Mouse (Mus musculus) forebrain, embryonic 13.5 days (tissue): ENCODE data around the gene Eml1. TPM values are rescaled to one million over a fixed set of nuclear protein-coding genes. Genes with fewer than 3 reads are reported as not detected.

Experiments used
- ATAC-seq: fragments of 200-750 bp; cut with Nextera tagmentation; 2 replicates; pipeline ENCODE4 v1.8.0; 2017
- H3K27ac ChIP-seq: fragments of 300-500 bp; sonication (generic); 2 replicates; pipeline ENCODE4 v1.5.1; 2015; ENCODE audit warnings: inconsistent platforms, mild to moderate bottlenecking, moderate library complexity
- H3K27me3 ChIP-seq: fragments of 300-500 bp; sonication (generic); 2 replicates; pipeline ENCODE4 v1.6.1; 2015; ENCODE audit warnings: mild to moderate bottlenecking, inconsistent platforms
- H3K36me3 ChIP-seq: fragments of 300-500 bp; sonication (generic); 2 replicates; pipeline ENCODE4 v1.6.1; 2015; ENCODE audit warnings: mild to moderate bottlenecking, inconsistent platforms; ENCODE audit not compliant: poor library complexity, severe bottlenecking
- H3K4me1 ChIP-seq: fragments of 300-500 bp; sonication (generic); 2 replicates; pipeline ENCODE4 v1.6.1; 2015; ENCODE audit warnings: inconsistent platforms
- H3K4me2 ChIP-seq: fragments of 300-500 bp; sonication (generic); 2 replicates; pipeline ENCODE4 v1.6.1; 2015; ENCODE audit warnings: inconsistent platforms, mild to moderate bottlenecking, moderate library complexity
- H3K4me3 ChIP-seq: fragments of 300-500 bp; sonication (generic); 2 replicates; pipeline ENCODE4 v1.5.1; 2015; ENCODE audit warnings: mild to moderate bottlenecking, inconsistent platforms
- H3K9ac ChIP-seq: fragments of 300-500 bp; sonication (generic); 2 replicates; pipeline ENCODE4 v1.6.1; 2015; ENCODE audit warnings: mild to moderate bottlenecking, inconsistent platforms
- H3K9me3 ChIP-seq: fragments of 300-500 bp; sonication (generic); replicated peaks from 2 replicates; pipeline ENCODE4 v1.6.1; 2016; ENCODE audit warnings: inconsistent platforms
- WGBS: fragments of 180-500 bp; shearing (Covaris S2); methylation state at CpG from one replicate; pipeline ENCODE4 v1.1.7; 2015; 5-methylcytosine and 5-hydroxymethylcytosine counted together
- polyA plus RNA-seq: library from polyadenylated mRNA; unstranded; fragments of >200 nt; fragmentation: Nextera tagmentation; extraction: Ambion mirVana; gene quantifications from 2 replicates; pipeline ENCODE4 v1.2.1, GENCODE M21; 2015

Eml1 gene
- polyA plus RNA-seq, 1 experiment from 2014 or later = 54.5 TPM

- H3K4me2 ChIP-seq = peak overlapping the region; percentile 55
- peaks cover 30% of the 10 kb centered on the region for H3K27me3 ChIP-seq
- H3K4me3 ChIP-seq = peak overlapping the region; percentile 20
- peak overlapping the region; percentile 56 for H3K9ac ChIP-seq
- peaks cover 8% of the 10 kb centered on the region; the same call in 1 of the 2 replicates for H3K36me3 ChIP-seq
- 12% methylated on average over 35 of the region's 35 CpGs for WGBS
- H3K4me1 ChIP-seq = peaks cover 9% of the 10 kb centered on the region
- no peak overlapping the region for H3K27ac ChIP-seq
- peak; percentile 53; the same call in 1 of the 2 replicates for ATAC-seq
- H3K9me3 ChIP-seq = peaks cover 4% of the 10 kb centered on the region; the same call in 1 of the 2 replicates
These were observed 18.2 kb upstream of the Eml1 start for GRCm38 (mm10) chr12:108352371-108353136.

DNA sequence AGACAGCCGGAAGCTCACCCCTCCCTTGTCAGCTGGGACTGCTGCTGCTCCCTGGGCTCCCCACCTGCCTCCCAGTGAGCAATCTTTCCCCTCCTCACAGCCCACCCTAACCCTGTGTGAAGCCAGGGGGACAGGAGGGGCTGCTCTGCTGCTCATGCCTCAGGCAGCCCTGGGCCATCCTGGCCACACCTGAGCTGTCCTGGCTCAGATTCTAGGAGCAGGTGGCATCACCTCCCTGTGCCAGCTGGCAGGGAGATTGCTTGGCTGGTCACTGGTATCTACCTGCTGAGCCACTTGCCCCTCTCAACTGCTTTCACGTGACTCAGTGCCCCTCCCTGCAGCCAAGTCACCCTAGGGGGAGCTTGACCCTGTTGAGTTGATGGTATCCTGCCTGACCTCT, 16.5 kb upstream of the Eml1 start:
- no peak overlapping the region for H3K4me2 ChIP-seq
- H3K4me1 ChIP-seq = peaks cover 9% of the 10 kb centered on the region
- peaks cover 8% of the 10 kb centered on the region; the same call in 1 of the 2 replicates for H3K36me3 ChIP-seq
- no peak overlapping the region for H3K4me3 ChIP-seq
- peaks cover 4% of the 10 kb centered on the region; the same call in 1 of the 2 replicates for H3K9me3 ChIP-seq
- 64% methylated on average over 2 of the region's 2 CpGs for WGBS
- H3K27ac ChIP-seq = no peak overlapping the region
- H3K27me3 ChIP-seq = peaks cover 30% of the 10 kb centered on the region
- H3K9ac ChIP-seq = no peak overlapping the region
- no peak for ATAC-seq

- no peak for ATAC-seq
These were observed 15.5 kb upstream of the Eml1 start for GRCm38 (mm10) chr12:108355271-108355670.

GRCm38 (mm10) chr12:108355986-108356385, 14.8 kb upstream of the Eml1 start:
- peaks cover 30% of the 10 kb centered on the region for H3K27me3 ChIP-seq
- no peak overlapping the region for H3K4me3 ChIP-seq
- no peak overlapping the region for H3K9ac ChIP-seq
- no peak overlapping the region for H3K4me2 ChIP-seq
- ATAC-seq = no peak
- H3K9me3 ChIP-seq = peaks cover 4% of the 10 kb centered on the region; the same call in 1 of the 2 replicates
- peaks cover 8% of the 10 kb centered on the region; the same call in 1 of the 2 replicates for H3K36me3 ChIP-seq
- peaks cover 9% of the 10 kb centered on the region for H3K4me1 ChIP-seq
- H3K27ac ChIP-seq = no peak overlapping the region

More at GRCm38 (mm10) chr12:108355271-108355670, 15.5 kb upstream of the Eml1 start:
- peaks cover 30% of the 10 kb centered on the region for H3K27me3 ChIP-seq
- no peak overlapping the region for H3K4me2 ChIP-seq
- H3K27ac ChIP-seq = no peak overlapping the region
- peaks cover 4% of the 10 kb centered on the region; the same call in 1 of the 2 replicates for H3K9me3 ChIP-seq
- H3K4me1 ChIP-seq = peaks cover 9% of the 10 kb centered on the region
- peaks cover 8% of the 10 kb centered on the region; the same call in 1 of the 2 replicates for H3K36me3 ChIP-seq
- H3K9ac ChIP-seq = no peak overlapping the region
- no peak overlapping the region for H3K4me3 ChIP-seq
- WGBS = 85% methylated on average over 1 of the region's 1 CpGs

DNA sequence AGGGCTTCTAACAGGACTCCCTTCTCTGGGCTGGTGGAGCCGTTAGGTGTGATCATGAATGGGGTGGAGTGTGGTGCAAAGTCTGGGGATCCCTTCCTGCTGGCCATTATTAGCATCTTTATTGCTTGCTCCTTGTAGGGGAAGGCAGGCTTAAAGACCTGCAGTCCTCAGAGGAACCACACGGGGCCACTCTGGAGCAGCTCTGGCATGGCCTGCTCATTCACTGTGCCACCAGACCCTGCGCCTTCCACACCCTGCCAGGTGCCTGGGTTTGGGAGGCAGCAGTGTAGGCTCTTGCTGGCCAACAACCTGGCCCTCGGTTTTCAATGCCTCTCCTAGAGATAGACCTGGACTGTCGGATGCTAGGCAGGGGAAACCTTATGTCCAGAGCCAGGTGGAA, 7.0 kb upstream of the Eml1 start:
- 2% methylated on average over 5 of the region's 5 CpGs for WGBS
- H3K4me2 ChIP-seq = no peak overlapping the region
- peaks cover 12% of the 10 kb centered on the region for H3K4me1 ChIP-seq
- H3K4me3 ChIP-seq = no peak overlapping the region
- ATAC-seq = peak; percentile 88
- H3K27ac ChIP-seq = no peak overlapping the region
- H3K36me3 ChIP-seq = no peaks in the 10 kb centered on the region
- H3K9me3 ChIP-seq = no peaks in the 10 kb centered on the region
- no peaks in the 10 kb centered on the region for H3K27me3 ChIP-seq
- 0 out of 2 replicates have a peak overlapping the region, but pooled peaks have one; percentile 27 for H3K9ac ChIP-seq

DNA sequence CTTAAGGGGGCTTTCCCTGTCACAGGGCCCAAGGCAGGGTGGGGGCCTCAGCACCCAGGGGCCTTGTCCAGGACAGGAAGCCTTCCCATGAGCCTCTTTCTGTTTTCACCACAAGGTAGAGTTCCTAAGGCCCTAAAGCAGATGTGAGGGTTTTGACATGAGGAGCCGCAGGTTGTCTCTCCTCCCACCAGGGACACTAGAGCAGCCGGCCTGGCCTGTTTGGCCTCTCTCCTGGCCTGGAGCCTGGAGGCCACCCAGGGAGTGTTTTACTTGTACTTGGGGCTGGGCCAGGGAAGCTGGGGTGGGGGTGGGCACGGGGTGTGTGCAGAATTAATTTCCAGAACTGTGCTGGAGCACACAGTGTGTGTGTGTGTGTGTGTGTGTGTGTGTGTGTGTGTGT, 5.4 kb upstream of the Eml1 start:
- H3K27me3 ChIP-seq = no peaks in the 10 kb centered on the region
- H3K9ac ChIP-seq = no peak overlapping the region
- H3K4me2 ChIP-seq = no peak overlapping the region
- no peaks in the 10 kb centered on the region for H3K9me3 ChIP-seq
- H3K4me1 ChIP-seq = peaks cover 12% of the 10 kb centered on the region
- H3K27ac ChIP-seq = no peak overlapping the region
- peak; percentile 29; the same call in 1 of the 2 replicates for ATAC-seq
- H3K4me3 ChIP-seq = no peak overlapping the region
- H3K36me3 ChIP-seq = no peaks in the 10 kb centered on the region
- WGBS = 24% methylated on average over 3 of the region's 3 CpGs

DNA sequence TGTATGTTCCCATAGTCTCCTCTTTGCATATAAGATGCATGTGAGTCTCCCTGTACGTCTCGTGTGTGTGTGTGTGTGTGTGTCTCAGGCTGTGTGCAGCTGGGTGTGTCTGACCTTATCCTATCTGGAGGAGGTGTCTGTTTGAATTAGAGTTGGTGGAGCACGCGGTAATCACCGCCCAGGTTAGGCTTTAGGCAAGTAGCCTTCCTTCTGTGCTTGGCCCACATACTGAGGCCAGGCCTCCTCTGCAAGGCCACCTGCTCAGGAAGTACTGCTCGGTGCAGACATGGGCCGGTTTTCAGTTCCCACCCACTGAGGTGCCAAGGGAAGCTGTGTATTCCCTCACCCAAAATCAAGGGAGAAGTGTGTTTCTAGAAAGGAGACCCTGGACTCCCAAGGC, 4.9 kb upstream of the Eml1 start:
- Histone ChIP-seq H3K4me2 (no peak overlapping the region), H3K9me3 (no peaks in the 10 kb centered on the region), H3K4me3 (no peak overlapping the region), H3K27ac (no peak overlapping the region), H3K4me1 (peaks cover 12% of the 10 kb centered on the region), H3K36me3 (no peaks in the 10 kb centered on the region), H3K9ac (no peak overlapping the region), H3K27me3 (no peaks in the 10 kb centered on the region)
- WGBS = 82% methylated on average over 7 of the region's 7 CpGs
- ATAC-seq = no peak

GRCm38 (mm10) chr12:108367909-108368308, 2.8 kb upstream of the Eml1 start:
- Histone ChIP-seq H3K27ac (no peak overlapping the region), H3K36me3 (no peaks in the 10 kb centered on the region)
- WGBS = 88% methylated on average over 2 of the region's 2 CpGs

DNA sequence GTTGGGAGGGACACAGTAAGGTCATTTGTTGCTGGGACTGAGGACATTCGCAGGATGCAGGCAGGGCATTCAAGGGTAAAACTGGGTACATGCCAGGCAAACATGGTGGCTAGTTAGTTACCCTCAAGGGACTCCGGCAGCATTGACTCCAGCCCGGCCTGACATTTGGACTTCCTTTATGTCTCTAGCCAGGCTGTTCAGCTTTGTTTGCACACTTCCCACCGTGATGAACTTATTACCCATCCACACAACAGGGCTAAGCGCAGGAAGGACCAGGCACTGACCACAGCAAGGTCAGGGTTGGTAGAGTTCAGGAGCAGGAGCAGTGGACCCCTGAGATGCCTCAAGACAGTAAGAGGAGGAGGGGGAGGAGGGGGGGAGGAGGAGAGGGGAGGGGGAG, 1.8 kb upstream of the Eml1 start:
- Histone ChIP-seq H3K27ac (no peak overlapping the region), H3K36me3 (no peaks in the 10 kb centered on the region), H3K4me1 (peaks cover 7% of the 10 kb centered on the region), H3K4me3 (no peak overlapping the region), H3K27me3 (no peaks in the 10 kb centered on the region), H3K4me2 (no peak overlapping the region), H3K9ac (no peak overlapping the region), H3K9me3 (no peaks in the 10 kb centered on the region)
- ATAC-seq = no peak
- 63% methylated on average over 5 of the region's 5 CpGs for WGBS

More at GRCm38 (mm10) chr12:108367909-108368308, 2.8 kb upstream of the Eml1 start:
- ATAC-seq = no peak
- H3K4me1 ChIP-seq = peaks cover 12% of the 10 kb centered on the region
- H3K4me3 ChIP-seq = no peak overlapping the region
- no peak overlapping the region for H3K9ac ChIP-seq
- H3K27me3 ChIP-seq = no peaks in the 10 kb centered on the region
- no peaks in the 10 kb centered on the region for H3K9me3 ChIP-seq
- H3K4me2 ChIP-seq = no peak overlapping the region

GRCm38 (mm10) chr12:108371429-108371765, 640 bp downstream of the Eml1 start:
- Histone ChIP-seq H3K4me3 (no peak overlapping the region), H3K4me1 (no peaks in the 10 kb centered on the region), H3K9ac (no peak overlapping the region), H3K9me3 (no peaks in the 10 kb centered on the region), H3K36me3 (no peaks in the 10 kb centered on the region), H3K27me3 (no peaks in the 10 kb centered on the region), H3K4me2 (no peak overlapping the region), H3K27ac (no peak overlapping the region)
- no peak for ATAC-seq
- 83% methylated on average over 6 of the region's 6 CpGs for WGBS

GRCm38 (mm10) chr12:108372241-108372640, 1.5 kb downstream of the Eml1 start:
- no peaks in the 10 kb centered on the region for H3K36me3 ChIP-seq

GRCm38 (mm10) chr12:108373611-108374010, 2.9 kb downstream of the Eml1 start:
- H3K9ac ChIP-seq = no peak overlapping the region
- no peaks in the 10 kb centered on the region for H3K27me3 ChIP-seq
- H3K9me3 ChIP-seq = no peaks in the 10 kb centered on the region
- no peak for ATAC-seq
- WGBS = 84% methylated on average over 9 of the region's 9 CpGs
- no peak overlapping the region for H3K4me3 ChIP-seq
- H3K27ac ChIP-seq = no peak overlapping the region
- no peak overlapping the region for H3K4me2 ChIP-seq
- H3K36me3 ChIP-seq = no peaks in the 10 kb centered on the region
- no peaks in the 10 kb centered on the region for H3K4me1 ChIP-seq

More at GRCm38 (mm10) chr12:108372241-108372640, 1.5 kb downstream of the Eml1 start:
- Histone ChIP-seq H3K9ac (no peak overlapping the region), H3K4me2 (no peak overlapping the region), H3K4me1 (no peaks in the 10 kb centered on the region), H3K27ac (no peak overlapping the region), H3K4me3 (no peak overlapping the region), H3K27me3 (no peaks in the 10 kb centered on the region), H3K9me3 (no peaks in the 10 kb centered on the region)
- 72% methylated on average over 17 of the region's 17 CpGs for WGBS
- ATAC-seq = no peak
